Mouse (Mus musculus) thymus, postnatal 25 days (tissue): ENCODE data around the gene Cdkn1a.

Source experiments
- DNase-seq: peaks from one replicate; pipeline ENCODE4 v3.0.0; 2022

The Cdkn1a gene

DNA sequence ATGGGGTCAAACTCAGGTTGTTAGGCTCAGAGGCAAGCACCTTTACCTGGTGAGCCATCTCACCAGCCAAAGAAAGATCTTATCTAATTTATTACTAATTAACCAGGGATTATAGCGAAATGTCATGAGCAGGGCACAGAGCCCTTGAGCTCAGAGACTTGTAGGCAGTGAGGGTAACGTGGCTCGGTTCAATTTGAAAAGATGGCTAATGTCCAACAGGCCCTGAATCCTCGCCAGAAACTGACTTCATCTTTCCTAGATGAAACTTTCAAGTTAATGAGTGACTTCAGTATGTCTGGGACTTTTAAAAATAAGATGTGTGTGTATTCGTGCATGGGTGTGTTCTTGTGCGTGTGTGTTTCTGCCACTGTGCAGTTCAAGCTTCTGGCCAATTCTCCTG is 32.0 kb downstream of the Cdkn1a start:
- no peak for DNase-seq

DNA sequence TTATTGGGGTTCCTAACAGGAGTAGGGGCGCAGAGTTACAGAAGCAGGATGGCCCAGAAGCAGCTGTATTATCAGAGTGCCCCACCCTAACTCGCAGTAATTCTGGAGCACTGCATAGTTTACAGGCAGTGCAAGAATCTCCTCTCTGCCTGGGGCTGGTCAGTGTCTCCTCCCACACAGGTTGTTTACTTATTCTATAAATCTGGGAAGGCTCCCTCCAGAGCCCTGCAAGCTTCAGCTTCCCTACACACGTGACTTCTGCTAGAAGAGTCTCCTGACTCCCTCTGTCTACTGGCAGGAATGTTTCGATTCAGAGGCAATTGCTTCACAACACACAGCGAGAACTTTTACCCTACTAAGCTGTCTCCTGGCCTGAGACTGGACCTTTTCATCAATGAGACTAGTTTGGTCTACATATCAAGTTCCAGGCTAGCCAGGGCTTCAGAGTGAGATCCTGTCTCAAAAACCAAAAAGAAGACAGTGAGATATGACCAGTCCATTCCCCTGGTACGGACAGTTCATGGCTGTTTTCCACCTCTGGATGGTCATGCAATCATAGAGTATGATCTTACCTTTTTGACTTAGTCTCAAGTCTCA is 32.9 kb downstream of the Cdkn1a start:
- DNase-seq, result no peak

DNA sequence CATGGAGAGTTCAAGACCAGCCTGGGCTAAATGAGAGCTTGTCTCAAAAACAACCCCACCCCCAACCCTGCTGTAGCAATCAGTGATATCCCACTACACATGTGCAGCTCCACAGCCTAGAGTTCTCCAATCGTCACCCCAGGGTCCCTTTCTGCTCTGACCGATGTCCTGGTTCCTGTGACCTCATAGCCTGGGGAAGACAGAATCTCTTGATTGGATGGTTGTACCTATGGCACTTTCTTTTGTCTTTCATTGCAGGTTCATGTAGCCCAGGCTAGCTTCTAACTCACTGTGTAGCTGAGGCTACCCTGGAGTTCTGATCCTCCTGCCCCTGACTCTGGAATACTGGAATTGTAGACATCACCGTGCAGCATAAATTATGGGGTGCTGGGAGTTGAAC is 35.8 kb downstream of the Cdkn1a start:
- no peak for DNase-seq

DNA sequence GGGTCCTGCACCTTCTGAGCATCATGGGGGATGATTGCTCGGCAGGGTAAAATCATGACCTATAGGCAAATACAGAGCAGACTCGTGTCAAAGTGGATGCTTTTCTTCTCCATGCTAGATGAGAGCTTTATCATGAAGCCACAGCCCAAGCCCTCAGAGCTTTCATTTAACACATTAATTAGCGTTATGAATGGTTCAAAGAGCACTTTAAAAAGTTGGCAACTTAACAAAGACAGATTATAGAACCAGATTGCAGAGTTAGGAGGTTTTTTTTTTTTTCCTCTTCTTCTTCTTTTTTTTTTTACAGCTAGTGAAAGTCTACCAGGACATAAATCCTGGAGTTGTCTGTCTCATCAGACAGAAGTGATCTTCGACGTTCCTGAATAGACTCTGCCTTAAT is 38.6 kb downstream of the Cdkn1a start:
- DNase-seq, result no peak

DNA sequence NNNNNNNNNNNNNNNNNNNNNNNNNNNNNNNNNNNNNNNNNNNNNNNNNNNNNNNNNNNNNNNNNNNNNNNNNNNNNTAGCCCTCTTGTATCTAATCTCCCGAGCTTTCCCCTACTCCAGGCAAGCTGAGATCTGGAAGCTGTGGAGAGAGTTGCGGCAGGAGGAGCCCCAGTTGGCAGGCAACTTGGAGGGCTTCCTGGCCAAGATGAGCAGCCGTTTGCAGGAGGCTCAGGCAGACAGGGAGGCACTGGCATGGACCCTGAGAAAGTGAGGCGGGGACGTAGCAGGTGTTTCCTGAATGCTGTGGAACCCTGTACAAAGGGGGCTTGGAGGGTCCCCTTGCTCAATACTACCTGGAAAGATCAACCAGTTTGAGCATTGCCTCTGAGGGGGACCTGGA is 44.3 kb downstream of the Cdkn1a start:
- DNase-seq, result peak; percentile 52

DNA sequence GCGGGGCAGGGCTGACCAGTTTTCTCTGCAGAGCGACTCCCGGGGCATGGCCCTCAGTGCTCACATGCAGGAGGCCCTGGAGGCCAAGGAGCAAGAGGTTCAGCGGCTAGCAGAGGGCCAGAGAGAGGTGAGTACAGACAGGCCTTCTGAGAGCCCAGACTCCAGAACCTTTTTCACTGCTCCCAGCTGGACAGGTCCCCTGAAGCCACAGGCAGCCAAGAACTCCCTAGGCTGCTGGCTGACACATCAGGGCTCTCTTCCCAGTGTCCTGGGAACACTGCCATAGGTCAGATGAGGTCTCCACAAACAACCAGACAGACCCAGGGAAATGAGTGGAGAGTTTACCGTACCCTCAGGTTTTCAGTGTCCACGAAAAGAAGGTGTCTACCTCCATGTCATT is 45.5 kb downstream of the Cdkn1a start:
- no peak for DNase-seq

DNA sequence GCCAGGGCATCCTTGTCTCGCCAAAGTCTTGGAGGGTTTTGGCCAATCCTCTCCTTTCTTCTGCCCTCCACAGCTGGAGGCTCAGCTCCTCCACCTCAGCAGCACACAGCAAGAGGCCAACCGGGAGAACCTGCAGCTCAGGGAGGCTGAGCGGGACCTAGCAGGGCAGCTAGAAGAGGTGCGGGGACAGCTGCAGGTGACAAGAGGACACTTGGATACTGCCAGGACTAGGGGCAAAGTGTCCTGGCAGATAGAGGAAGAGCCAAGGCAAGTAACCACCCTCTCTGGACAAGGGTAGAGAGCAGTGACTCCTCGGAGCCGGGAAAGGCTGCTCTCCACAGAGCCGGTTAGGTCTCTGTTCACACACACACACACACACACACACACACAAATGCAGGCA is 47.1 kb downstream of the Cdkn1a start:
- no peak for DNase-seq

DNA sequence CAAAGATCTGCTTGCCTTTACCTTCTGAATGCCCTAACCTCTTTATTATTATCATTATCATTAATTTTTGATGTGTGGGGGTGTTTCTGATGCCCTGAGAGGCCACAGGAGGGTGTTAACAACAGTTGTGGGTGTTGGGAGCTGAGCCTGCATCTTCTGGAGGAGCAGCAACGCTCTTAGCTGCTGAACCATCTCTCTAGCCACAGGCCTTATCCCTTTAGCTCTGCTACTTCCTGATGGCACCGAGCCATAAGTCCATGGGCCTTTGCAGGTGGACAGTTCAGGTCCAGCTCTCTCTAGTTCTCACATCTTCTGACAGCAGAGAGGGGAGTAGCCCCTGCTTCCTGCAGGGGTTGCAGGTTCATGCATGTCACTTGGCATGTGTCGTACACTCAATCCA is 50.8 kb downstream of the Cdkn1a start:
- no peak for DNase-seq

DNA sequence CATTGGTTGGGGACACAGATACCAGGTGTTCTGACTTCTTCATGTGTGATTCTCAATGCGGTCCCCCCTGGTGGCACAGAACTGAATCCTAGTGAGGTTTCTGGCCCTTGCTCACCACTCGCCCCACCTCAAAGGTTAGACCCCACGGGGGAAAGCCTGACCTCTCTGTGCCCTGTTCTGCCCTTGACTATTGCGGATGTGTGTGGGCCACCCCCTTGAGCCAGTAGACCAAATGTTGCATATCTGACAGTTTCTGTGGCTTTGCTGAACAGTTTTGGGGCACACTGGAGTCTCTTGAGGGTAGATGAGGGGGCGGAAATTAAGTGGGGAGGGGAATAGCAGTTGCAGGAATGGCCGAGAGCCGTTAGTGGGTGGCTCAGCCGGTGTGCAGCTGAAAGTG is 52.5 kb downstream of the Cdkn1a start:
- DNase-seq, result peak; percentile 43

DNA sequence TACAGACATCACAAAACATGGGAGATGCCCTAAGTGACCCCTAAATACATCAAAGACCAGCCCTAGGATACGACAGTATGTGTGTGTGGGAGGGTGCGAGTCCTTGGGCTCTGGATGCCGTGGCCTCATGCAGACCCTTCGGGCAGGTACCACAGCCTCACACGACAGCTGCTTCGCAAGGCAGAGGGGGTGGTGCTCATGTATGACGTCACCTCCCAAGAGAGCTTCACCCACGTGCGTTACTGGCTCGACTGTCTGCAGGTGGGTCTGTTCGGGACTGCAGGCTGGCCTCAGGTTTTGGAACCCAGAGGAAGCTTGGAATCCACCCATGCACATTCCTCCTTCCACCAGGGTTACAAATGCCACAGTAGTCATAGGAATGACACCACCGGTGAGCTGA is 54.3 kb downstream of the Cdkn1a start:
- no peak for DNase-seq

DNA sequence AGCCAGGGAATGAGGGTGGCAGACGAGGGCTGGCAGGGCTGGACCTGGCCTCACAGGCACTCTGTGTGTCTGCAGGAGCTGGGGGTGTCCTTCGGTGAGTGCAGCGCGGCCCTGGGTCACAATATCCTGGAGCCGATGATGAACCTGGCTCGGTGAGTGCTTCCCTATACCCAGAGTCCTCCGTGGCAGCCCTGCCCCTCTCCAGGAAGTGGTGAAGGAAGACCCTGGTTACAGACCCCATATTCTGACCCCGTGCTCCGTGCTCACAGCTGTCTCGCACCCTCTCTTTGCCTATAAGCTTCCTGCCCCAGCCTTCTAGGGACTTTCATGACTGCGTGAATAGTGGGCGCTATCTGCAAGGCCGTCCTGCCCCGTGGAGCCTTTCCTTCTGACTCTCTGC is 56.5 kb downstream of the Cdkn1a start:
- DNase-seq, result peak; percentile 50

DNA sequence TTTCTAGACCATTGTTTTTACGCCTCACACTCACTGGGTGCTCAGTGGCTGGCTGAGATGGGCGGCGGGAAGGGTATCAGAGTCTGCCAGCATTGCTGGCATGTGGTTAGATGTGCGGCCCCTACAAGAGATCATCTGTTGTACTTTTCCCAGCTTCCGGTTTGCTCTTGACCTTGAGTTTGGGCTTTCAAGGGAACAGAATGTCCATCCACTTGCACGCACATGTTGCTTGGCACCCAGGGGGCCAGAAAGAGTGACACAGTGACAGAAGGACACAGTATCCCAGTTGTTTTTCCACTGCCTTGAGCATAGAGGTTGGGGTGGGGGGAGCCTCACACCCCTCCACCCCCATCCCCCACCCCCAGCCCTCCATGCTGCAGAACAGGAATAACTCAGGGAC is 57.0 kb downstream of the Cdkn1a start:
- DNase-seq, result no peak

DNA sequence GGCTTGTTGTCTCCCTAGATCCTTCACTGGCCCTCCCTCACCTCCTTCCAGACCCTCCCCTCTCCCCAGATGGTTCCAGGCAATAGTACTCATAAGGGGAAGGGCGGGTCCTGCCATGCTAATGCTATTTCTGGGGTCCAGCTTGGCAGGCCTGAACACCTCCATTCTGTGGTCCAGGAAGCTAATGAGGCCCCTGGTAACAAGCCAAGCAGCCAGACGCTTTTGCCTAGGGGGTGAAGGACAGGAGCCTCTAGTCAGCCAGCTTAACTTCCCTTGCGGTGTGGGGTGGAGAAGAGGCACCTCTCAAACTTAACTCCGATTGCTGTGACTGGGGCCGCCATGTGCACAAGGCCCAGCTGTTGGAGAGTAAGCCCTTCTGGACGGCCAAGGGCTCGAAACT is 59.0 kb downstream of the Cdkn1a start:
- DNase-seq, result no peak
